Mouse (Mus musculus) thymus, postnatal 10 days (tissue): ENCODE results near the gene Espn.

ENCODE experiments used
- DNase-seq, 2 experiments: peaks; one replicate each; pipeline ENCODE4 v3.0.0; 2021; ENCODE audit warnings: low spot score in 2 of 2

Espn gene

GRCm38 (mm10) chr4:152125161-152126025 is 26.8 kb downstream of the Espn start:
- no peak for DNase-seq

- DNase-seq = no peak
These were observed 27.7 kb downstream of the Espn start for GRCm38 (mm10) chr4:152124361-152124961.

DNA sequence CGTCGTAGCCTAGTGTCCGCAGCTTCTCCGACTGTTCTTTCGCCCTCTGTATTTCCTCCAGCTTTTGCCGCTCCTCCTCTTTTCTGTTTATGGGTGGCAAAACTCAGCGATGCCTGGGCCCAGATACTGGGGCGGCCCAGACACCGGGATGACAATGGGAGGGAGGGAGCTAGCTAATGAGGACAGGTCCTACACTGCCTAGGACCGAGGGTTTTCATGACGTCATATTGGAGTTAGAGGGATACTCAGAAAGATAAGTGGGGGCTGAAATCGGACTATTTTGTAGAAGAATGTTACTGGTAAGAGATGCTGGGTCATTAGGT is 31.0 kb downstream of the Espn start:
- DNase-seq = no peak

DNA sequence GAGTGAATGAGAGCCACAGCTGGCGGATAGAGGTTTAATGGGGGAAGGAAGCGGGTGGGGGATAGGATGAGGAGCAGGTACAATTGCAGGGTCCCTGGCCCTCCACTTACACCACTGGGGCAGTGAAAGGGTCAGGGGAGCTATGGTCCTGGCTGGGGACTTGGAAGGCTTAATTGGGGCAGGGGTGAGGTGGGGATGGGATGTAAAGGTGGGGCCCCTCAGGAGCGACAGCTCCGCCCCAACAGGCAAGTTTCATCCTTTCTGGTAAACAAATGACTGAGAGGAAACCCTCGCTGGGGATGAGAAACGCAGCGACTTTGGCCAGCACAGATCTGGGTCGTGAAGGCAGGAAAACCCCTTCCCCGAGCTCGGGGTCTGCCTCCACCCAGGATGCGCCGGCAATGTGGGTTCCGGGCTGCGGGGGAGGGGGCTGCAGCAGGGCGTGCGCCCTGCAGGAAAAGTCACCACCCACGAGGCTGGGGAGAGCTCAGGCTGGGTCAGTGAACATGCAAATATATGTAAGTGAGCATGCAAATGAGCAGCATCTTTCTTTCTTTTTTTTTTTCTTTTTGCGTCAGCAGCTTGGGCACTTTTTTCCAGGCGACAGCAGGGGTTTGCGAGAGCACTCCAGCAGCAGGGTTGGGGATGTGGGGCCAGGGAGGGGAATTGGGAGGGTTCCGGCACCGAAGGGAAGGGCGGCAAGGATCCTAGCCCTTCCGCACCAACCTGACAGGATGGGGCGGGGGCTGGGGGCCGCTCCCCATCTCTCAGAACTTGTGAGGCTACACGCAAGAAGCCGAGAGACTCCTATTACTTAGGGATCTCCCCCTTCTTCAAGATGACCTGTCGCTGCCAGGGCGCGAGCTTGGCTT is 31.6 kb downstream of the Espn start:
- peak in 1 of 2 experiments; percentile 43 for DNase-seq

DNA sequence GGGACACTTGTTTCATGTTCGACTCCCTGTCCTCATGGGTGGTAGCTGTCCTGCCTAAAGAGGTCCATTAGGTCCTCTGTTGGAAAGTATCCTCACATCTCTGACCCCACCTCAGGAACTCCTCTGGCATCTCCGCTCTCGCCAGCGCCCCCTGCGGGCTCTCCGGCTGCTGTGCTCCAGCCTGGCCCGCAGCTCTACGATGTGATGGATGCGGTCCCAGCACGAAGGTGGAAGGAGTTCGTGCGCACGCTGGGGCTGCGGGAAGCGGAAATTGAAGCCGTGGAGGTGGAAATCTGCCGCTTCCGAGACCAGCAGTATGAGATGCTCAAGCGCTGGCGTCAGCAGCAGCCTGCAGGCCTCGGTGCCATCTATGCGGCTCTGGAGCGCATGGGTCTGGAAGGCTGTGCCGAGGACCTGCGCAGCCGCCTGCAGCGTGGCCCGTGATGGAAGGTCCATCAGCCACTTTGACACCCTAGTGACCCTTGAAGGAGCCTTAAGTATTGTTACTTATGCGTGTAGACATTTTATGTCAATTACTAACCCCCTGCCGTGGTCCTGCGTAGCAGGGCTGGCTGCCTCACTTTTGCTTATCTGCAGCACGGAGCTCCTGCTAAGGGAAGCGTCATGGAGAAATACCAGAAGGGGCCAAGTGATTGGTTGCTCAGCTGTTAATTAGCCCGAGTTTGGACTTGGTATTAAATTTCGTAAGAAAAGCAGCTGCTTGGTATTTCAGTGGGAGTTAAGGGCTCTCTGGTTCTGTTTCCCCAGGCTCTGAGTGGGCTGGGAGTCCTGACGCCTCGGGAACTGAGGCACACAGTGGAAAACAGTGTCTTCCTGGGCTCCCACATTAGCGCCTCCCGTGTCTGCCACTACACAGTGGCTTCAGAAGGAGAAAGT is 32.5 kb downstream of the Espn start:
- peak in 1 of 2 experiments; percentile 65 for DNase-seq

DNA sequence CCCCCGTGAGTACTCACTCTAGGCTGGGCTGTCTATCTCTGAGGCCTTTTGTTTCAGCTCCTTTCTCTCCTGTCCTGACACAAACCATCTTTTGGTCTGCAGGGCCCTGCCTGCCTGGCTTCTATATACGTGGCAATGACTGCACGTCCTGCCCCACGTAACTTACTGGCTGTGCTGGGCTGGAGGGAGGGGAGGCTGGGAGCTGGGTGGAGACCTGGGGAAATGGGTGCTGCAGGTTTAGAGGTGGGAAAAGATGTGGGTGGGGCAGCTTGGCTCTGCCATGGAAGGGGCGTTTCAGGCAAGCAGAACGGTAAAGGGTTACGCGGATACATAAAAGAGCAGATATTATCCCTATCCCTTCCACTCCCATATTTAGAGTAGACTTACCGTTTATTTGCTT is 34.6 kb downstream of the Espn start:
- DNase-seq = no peak

DNA sequence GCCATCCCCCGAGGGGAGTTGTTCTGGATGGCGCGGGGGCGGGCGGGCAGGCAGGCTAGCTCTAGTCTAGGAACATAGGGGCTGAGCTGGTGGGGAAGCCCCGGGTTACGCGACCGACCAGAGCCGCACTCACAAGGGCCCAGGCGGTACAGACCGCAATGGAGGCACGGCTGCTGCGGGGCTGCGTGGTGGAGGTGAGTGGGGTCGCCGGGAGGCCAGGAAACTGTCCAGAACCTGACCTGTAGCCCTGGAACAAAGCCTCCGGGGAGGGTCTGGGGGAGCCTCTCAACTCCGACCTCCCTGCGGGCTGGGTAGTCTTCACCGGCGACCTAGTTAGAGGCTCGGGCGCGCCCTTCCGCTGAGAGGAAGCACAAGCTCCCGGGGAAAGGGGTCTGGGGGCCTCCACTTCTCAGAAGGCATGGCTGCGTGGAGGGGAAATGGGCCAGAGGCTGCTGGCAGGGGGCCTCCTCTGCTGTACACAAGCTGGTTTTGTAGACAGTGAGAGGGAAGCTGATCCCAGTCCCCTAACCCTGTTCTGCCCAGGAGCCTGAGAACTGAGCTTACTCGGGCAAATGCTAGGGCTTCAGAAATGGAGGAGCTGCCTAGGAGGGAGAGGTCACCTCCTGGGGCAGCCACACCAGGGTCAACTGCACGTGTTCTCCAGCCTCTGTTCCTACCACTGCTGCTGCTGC is 36.1 kb downstream of the Espn start, which contains the start of gene Tnfrsf25:
Tnfrsf25 (plus strand) TSS at position 14 of the 692 bp plus-strand sequence.
- DNase-seq = peak; percentile 71 to 81

GRCm38 (mm10) chr4:152114080-152114479 is 38.1 kb downstream of the Espn start:
- DNase-seq = no peak

- DNase-seq = no peak
These were observed 39.8 kb downstream of the Espn start for GRCm38 (mm10) chr4:152112329-152112728.

- no peak for DNase-seq
These were observed 41.5 kb downstream of the Espn start for GRCm38 (mm10) chr4:152110689-152111088.

GRCm38 (mm10) chr4:152109509-152109908 is 42.7 kb downstream of the Espn start:
- DNase-seq = no peak

DNA sequence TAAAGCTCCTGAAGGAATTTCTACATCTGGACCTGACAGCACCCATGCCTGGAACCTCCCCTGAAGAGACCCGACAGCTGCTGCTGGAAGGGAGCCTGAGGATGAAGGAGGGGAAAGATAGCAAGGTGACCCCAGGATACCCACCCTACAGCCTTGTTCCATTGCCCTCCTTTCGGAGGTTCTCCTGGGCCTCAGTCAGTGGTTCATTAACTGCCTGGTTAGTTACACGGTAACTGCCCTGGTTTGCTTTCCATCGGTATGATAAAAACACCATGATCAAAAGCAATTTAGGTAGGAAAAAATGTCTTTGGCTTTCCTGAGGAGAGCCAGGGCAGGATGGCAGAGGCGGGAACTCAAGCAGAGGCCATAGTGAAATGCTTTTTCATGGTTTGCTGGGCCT is 43.5 kb downstream of the Espn start:
- DNase-seq = no peak

- DNase-seq = no peak
These were observed 44.1 kb downstream of the Espn start for GRCm38 (mm10) chr4:152107971-152108509.

DNA sequence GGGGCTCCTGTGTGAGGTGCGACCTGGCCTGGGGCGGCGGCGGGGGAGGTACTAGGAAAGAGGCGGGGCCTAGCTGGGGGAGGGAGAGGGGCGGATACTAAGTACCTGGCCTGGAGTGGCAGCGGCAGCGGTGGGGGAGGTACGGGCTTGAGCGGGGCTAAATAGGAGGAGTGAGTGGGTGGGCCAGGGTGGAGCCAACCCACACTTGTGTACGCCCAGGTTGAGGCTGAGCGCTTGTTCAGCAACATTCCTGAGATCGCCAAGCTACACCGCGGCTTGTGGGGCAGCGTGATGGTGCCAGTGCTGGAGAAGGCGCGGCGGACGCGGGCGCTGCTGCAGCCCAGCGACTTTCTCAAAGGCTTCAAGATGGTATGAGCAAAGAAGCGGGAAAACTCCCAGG is 44.7 kb downstream of the Espn start:
- no peak for DNase-seq

DNA sequence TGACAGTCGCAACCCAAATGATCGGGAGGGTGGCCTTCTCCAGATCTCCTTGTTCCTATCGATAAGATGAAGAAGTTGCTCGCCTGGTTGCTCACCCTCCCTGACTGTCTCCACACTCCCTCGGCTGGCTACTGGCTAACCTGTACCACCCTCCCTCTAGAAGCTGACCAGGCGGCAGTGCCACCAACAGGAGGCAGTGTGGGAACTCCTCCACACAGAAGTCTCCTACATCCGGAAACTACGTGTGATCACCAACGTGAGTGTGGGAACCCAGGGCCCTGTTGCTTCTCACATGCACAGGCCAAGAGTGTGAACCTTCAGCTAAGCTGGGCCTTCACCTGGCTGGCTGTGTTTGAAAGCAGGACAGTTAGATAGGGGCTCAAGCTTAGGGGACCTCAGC is 45.4 kb downstream of the Espn start:
- no peak for DNase-seq

DNA sequence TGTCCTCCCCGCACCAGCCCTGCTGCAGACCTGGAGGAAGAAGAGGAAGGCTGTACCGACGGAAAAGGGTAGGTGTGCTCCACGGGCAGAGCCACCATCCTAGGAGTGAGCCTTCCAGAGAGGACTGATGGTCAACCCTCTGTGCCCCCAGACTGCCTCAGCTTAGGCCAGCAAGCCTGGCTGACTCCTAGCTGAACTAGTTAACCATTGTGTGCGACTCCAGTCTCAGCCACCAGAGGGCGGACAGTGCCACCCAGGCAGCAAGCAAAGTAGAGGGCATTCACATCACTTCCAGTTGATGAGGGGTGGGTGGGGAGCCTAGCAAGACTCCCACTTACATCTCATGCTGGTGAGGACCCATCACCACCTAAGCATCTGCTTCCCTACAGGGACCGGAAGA is 49.1 kb downstream of the Espn start:
- peak; percentile 69 to 88 for DNase-seq

DNA sequence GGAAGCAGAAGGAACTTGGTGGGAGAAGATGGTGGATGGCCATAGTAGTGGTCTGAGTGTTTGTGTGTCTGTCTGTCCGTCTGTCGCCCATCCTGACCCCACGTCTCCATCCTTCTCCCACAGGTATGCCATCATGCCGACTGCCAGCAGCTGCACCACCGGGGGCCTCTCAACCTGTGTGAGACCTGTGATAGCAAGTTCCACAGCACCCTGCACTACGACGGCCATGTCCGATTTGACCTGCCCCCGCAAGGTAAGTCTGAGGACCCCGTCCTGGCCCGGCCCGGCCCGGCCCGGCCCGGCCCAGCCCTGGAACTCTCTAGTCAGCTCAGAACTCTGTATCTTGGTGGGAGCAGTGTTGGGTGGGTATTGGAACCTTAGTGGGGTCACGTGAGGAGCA is 50.2 kb downstream of the Espn start:
- no peak for DNase-seq

DNA sequence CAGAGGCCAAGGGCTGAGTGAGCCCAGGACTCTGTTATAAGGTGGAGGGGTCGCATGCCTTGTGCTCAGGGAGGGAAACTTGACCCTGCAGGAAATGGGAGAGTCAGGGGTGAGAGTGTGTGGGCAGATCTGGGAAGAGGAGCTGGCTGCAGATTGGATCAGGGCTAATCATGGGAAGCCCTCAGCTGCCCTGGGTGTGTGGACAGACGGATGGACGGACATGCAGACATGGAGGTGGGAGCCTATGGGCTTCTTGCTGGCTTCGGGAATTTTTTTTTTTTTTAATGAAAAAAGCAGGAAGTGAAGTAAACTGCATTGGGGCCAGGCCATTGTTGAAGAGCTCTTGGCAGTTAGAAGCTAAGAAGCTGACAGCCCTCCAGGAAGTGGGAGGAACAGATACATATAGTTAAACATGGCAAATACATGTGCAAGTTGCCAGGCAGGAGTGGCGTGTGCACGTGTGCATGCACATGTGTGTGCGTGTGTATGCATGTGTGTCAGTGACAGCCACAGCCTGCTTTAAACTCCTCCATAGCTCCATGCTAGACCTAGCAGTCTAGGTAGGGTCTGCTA is 51.0 kb downstream of the Espn start:
- no peak for DNase-seq

DNA sequence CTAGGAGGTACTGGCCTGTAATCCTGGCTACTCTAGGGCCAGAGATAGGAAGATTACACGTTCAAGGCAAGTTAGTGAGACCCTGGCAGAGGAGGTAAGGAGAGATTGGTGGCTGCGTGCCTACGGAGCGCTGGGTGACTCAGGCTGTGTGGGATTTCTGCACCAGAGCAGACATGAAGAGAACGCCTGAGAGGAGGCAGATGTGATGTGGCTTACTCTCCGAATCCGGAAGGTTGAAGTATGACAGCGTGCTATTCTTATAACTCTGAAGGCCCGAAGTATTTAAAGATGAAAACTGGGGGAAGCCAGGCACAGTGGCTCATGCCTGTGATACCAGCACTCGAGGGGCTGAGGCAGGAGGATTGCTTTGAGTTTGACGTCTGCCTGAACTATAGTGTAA is 51.6 kb downstream of the Espn start:
- DNase-seq = no peak
